Comparison of ENCODE assay signal across 10 mouse cellular contexts in the genomic region with DNA sequence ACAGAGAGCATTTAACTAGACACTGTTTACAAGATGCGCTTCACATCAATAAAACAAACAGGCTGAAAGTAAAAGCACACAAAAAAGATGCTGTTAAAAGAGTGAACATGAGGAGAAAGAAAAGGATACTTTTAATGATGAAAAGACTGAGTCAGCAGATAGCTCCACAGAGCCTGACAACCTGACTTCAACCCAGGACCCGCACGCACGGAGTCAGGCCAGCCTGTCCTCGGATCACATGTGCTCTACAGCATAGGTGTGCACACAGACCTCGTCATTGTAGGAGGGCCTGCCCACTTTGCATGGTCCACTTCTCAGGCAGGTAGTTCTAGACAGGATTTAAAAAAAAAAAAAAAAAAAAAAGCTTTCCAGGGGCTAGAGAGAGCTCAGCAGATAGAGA. TPM values are rescaled to one million over a fixed set of nuclear protein-coding genes. Genes with fewer than 3 reads are reported as not detected.
DNase-seq lines count a peak whose midpoint lies in the region; ATAC-seq and TF ChIP-seq lines count a peak whose summit lies in the region.
"Had no signal": no experiment of that assay in that cellular context is flagged by ENCODE, and none has a peak within 500 bp of the region (broad histone marks: within the 10 kb centered on the region; RNA-seq: fewer than 3 reads in every experiment).

No protein-coding gene starts in this region.

- intact Hi-C loops in heart, adult 2 months (cut with DNase I): no loop called here

- TF ChIP-seq POLR2A in heart, adult 2 months (IDR thresholded peaks at IDR 0.05; ENCODE audit: insufficient read depth, low read depth, low read length): no peak
- TF ChIP-seq POLR2A in limb, embryonic 14.5 days (IDR thresholded peaks at IDR 0.05; ENCODE audit: borderline replicate concordance, extremely low read depth, insufficient read depth, insufficient read length): no peak

- peaks cover 3% of the 10 kb centered on the region for H3K36me3 ChIP-seq in heart, adult 2 months (ENCODE audit: control insufficient read depth, insufficient read depth, low read length)
- no peaks in the 10 kb centered on the region for H3K36me3 ChIP-seq in liver, embryonic 14.5 days (replicated peaks; ENCODE audit: control insufficient read depth, insufficient read depth, low read depth)
- no peaks in the 10 kb centered on the region for H3K36me3 ChIP-seq in ES-E14 (ENCODE audit: control insufficient read depth, insufficient read depth, low read length, poor library complexity, severe bottlenecking)
- no peaks in the 10 kb centered on the region for H3K36me3 ChIP-seq in limb, embryonic 14.5 days (ENCODE audit: control insufficient read depth, insufficient read depth, low read length)
- H3K36me3 ChIP-seq: hindbrain, embryonic 12.5 days had no signal

- peaks cover 15% of the 10 kb centered on the region for H3K79me2 ChIP-seq in heart, adult 2 months (replicated peaks; ENCODE audit: control insufficient read depth, insufficient read depth, low read length)

- 53% methylated on average over 6 of the region's 6 CpGs for WGBS in heart, adult 2 months
- WGBS in liver, embryonic 14.5 days (ENCODE audit: insufficient replicate concordance): 70% methylated on average over 6 of the region's 6 CpGs
- WGBS in limb, embryonic 14.5 days: 31% methylated on average over 6 of the region's 6 CpGs

- TF ChIP-seq EP300 in heart, adult 2 months (IDR thresholded peaks at IDR 0.05; ENCODE audit: insufficient read depth, low read depth, low read length): no peak
- TF ChIP-seq EP300 in liver, embryonic 14.5 days (IDR thresholded peaks at IDR 0.05; ENCODE audit: low read depth): no peak

- no peaks in the 10 kb centered on the region for H3K27me3 ChIP-seq in heart, adult 2 months (ENCODE audit: control insufficient read depth, insufficient read depth, low read length)
- no peaks in the 10 kb centered on the region for H3K27me3 ChIP-seq in liver, embryonic 14.5 days (ENCODE audit: control insufficient read depth, insufficient read depth, low read length)
- H3K27me3 ChIP-seq in limb, embryonic 14.5 days (ENCODE audit: control insufficient read depth, insufficient read depth, low read length): no peaks in the 10 kb centered on the region
- H3K27me3 ChIP-seq: hindbrain, embryonic 12.5 days had no signal

- DNase-seq in heart, adult 2 months: no peak
- no peak for DNase-seq in heart, adult 8-10 months (ENCODE audit: low spot score)
- DNase-seq in liver, embryonic 14.5 days (ENCODE audit: low read depth in 3 of 3, low spot score in 3 of 3): no peak
- no peak for DNase-seq in liver
- no peak for DNase-seq in ES-E14 (ENCODE audit: low read depth, low spot score)
- DNase-seq in limb, embryonic 14.5 days (ENCODE audit: low spot score): no peak
- DNase-seq in urinary bladder, postnatal 25 days (ENCODE audit: low spot score): no peak
- DNase-seq: cerebellum, adult 2 months; gastrocnemius, postnatal 36 days had no signal

- in situ Hi-C loops in ES-E14 (cut with MboI; ENCODE audit: low sequenced_read_pairs in 2 of 2, unreplicated experiment in 2 of 2): no loop called here

- H3K9me3 ChIP-seq in liver, embryonic 14.5 days (ENCODE audit: control insufficient read depth, low read length): no peaks in the 10 kb centered on the region
- no peaks in the 10 kb centered on the region for H3K9me3 ChIP-seq in ES-E14 (ENCODE audit: control insufficient read depth, insufficient read depth, low read depth, low read length)
- H3K9me3 ChIP-seq in limb, embryonic 14.5 days (ENCODE audit: control insufficient read depth, low read length): no peaks in the 10 kb centered on the region
- H3K9me3 ChIP-seq: hindbrain, embryonic 12.5 days had no signal

- H3K4me1 ChIP-seq in heart, adult 2 months (ENCODE audit: control insufficient read depth, insufficient read depth, low read length): peaks cover 20% of the 10 kb centered on the region
- peaks cover 27% of the 10 kb centered on the region in 2 experiments for H3K4me1 ChIP-seq in liver, embryonic 14.5 days (replicated peaks; ENCODE audit: control insufficient read depth in 2 of 2, insufficient read depth in 2 of 2, low read length in 1 of 2)
- peaks cover 2 to 11% of the 10 kb centered on the region in 2 experiments; a peak in 1 of 4 replicates for H3K4me1 ChIP-seq in ES-E14 (ENCODE audit: control insufficient read depth in 2 of 2, insufficient read depth in 2 of 2, low read length in 2 of 2, poor library complexity in 1 of 2)
- peaks cover 14% of the 10 kb centered on the region for H3K4me1 ChIP-seq in limb, embryonic 14.5 days (ENCODE audit: control insufficient read depth, insufficient read depth, low read length)

- H3K4me3 ChIP-seq in heart, adult 2 months: no peak overlapping the region
- no peak overlapping the region for H3K4me3 ChIP-seq in liver, embryonic 14.5 days (ENCODE audit: insufficient read depth in 1 of 2, low read depth in 2 of 2, low read length in 2 of 2)
- H3K4me3 ChIP-seq in ES-E14 (ENCODE audit: insufficient read depth in 1 of 2, low read depth in 1 of 2, low read length in 2 of 2, poor library complexity in 1 of 2, severe bottlenecking in 1 of 2): peak overlapping the region in 1 of 2 experiments; percentile 36; a peak in 1 of 4 replicates
- no peak overlapping the region for H3K4me3 ChIP-seq in limb, embryonic 14.5 days (replicated peaks; ENCODE audit: low read length)
- H3K4me3 ChIP-seq: hindbrain, embryonic 12.5 days had no signal

- peak overlapping the region; percentile 40; the same call in 1 of the 2 replicates for H3K4me2 ChIP-seq in liver, embryonic 14.5 days (ENCODE audit: low read depth)
- peak overlapping the region; percentile 27; the same call in 1 of the 2 replicates for H3K4me2 ChIP-seq in limb, embryonic 14.5 days (replicated peaks; ENCODE audit: low read depth, low read length, severe bottlenecking)
- H3K4me2 ChIP-seq: hindbrain, embryonic 12.5 days had no signal

- no peak overlapping the region for H3K9ac ChIP-seq in heart, adult 2 months (ENCODE audit: low read depth, low read length)
- no peak overlapping the region for H3K9ac ChIP-seq in liver, embryonic 14.5 days (replicated peaks)
- H3K9ac ChIP-seq in ES-E14 (ENCODE audit: insufficient read depth, low read depth, low read length, poor library complexity, severe bottlenecking): no peak overlapping the region
- H3K9ac ChIP-seq in limb, embryonic 14.5 days (ENCODE audit: low read depth, low read length, severe bottlenecking): no peak overlapping the region
- H3K9ac ChIP-seq: hindbrain, embryonic 12.5 days had no signal

- peak overlapping the region; percentile 67 for H3K27ac ChIP-seq in heart, adult 2 months
- no peak overlapping the region for H3K27ac ChIP-seq in liver, embryonic 14.5 days
- no peak overlapping the region for H3K27ac ChIP-seq in ES-E14 (ENCODE audit: insufficient read depth, low read depth, low read length, poor library complexity, severe bottlenecking)
- no peak overlapping the region; the same call in 1 of the 2 replicates for H3K27ac ChIP-seq in limb, embryonic 14.5 days (replicated peaks; ENCODE audit: low read depth, low read length)
- H3K27ac ChIP-seq: hindbrain, embryonic 12.5 days had no signal

- TF ChIP-seq CTCF in heart, adult 2 months (IDR thresholded peaks at IDR 0.05): no peak
- no peak for TF ChIP-seq CTCF in liver, embryonic 14.5 days (IDR thresholded peaks at IDR 0.05; ENCODE audit: low read depth)

- ATAC-seq in liver, embryonic 14.5 days (ENCODE audit: insufficient read depth): no peak
- no peak for ATAC-seq in limb, embryonic 14.5 days (ENCODE audit: low FRiP score, low read depth)

TF ChIP-seq in ES-E14, 5 proteins besides CTCF, POLR2A, EP300 and RAD21:
- TF ChIP-seq MAFK (IDR thresholded peaks at IDR 0.05; ENCODE audit: insufficient read depth, low read depth, low read length): peak; percentile 73
- TF ChIP-seq CHD2 (IDR thresholded peaks at IDR 0.05; ENCODE audit: low read depth, low read length): no peak
- TF ChIP-seq ZNF384 (IDR thresholded peaks at IDR 0.05; ENCODE audit: low read depth, low read length): no peak
TF ChIP-seq in ES-E14: peak in this region for 1.

RNA-seq across cellular contexts. Expression of a gene that starts 6.5 kb away (rescaled TPM):
- total RNA-seq in heart, adult 2 months (2021): 10 to 100 TPM; 55.7 to 56.9 TPM
- polyA plus RNA-seq in heart, adult 2 months (2012; rRNA removed): 25.6 and 38.1 TPM in 2 replicates
- 10 to 100 TPM; 40.6 to 52.9 (median 50.9) TPM for total RNA-seq in heart, adult 8-10 months (2022)
- polyA plus RNA-seq in liver, embryonic 14.5 days (2012; rRNA removed): 14.8 and 20.7 TPM in 2 replicates
- 14.7 and 18.9 TPM in 2 replicates for polyA plus RNA-seq in liver, embryonic 14.5 days (2014; fragmentation: Nextera tagmentation; extraction: Ambion mirVana)
- 26.7 and 28.4 TPM in 2 replicates for total RNA-seq in ES-E14 (2012; rRNA removed)
- polyA plus RNA-seq in limb, embryonic 14.5 days (2012; rRNA removed): 60.8 and 61.4 TPM in 2 replicates
- polyA plus RNA-seq in limb, embryonic 14.5 days (2014; fragmentation: Nextera tagmentation; extraction: Ambion mirVana): 59.3 and 64.0 TPM in 2 replicates
